Mouse (Mus musculus) ovary, postnatal 36 days (tissue): ENCODE measurements at regions not wholly inside any gene's neighbourhood (a gene's known extent, or its start where the extent isn't known, plus 50 kb on each side); places are given as distances from the start of the nearest gene placed in this dataset.

ENCODE experiments used
- DNase-seq: peaks from one replicate; pipeline ENCODE4 v3.0.0; 2022; ENCODE audit warnings: low spot score, mixed read lengths

GRCm38 (mm10) chr1:80030635-80031034, 169.7 kb upstream of the Serpine2 start:
- DNase-seq: no peak

GRCm38 (mm10) chr1:80030224-80030623, 169.2 kb upstream of the Serpine2 start:
- DNase-seq: no peak

GRCm38 (mm10) chr1:80025863-80026616, 165.1 kb upstream of the Serpine2 start:
- no peak for DNase-seq

GRCm38 (mm10) chr1:80023518-80024095, 162.6 kb upstream of the Serpine2 start:
- DNase-seq: no peak

GRCm38 (mm10) chr1:80021866-80022265, 160.9 kb upstream of the Serpine2 start:
- DNase-seq: no peak

GRCm38 (mm10) chr1:80018391-80019065, 157.5 kb upstream of the Serpine2 start:
- DNase-seq: peak; percentile 18

- DNase-seq: no peak
These were observed 154.5 kb upstream of the Serpine2 start for GRCm38 (mm10) chr1:80015474-80015873.

- no peak for DNase-seq
These were observed 153.6 kb upstream of the Serpine2 start for GRCm38 (mm10) chr1:80014586-80014985.

GRCm38 (mm10) chr1:80010724-80011123, 149.7 kb upstream of the Serpine2 start:
- no peak for DNase-seq

- DNase-seq: peak; percentile 72
These were observed 138.1 kb upstream of the Serpine2 start for GRCm38 (mm10) chr1:79999081-79999480.

GRCm38 (mm10) chr1:79997911-79998310, 136.9 kb upstream of the Serpine2 start:
- no peak for DNase-seq

- DNase-seq: no peak
These were observed 136.5 kb upstream of the Serpine2 start for GRCm38 (mm10) chr1:79997456-79997855.

- DNase-seq: no peak
These were observed 123.7 kb upstream of the Serpine2 start for GRCm38 (mm10) chr1:79984721-79985120.

GRCm38 (mm10) chr1:79982678-79983280, 121.8 kb upstream of the Serpine2 start:
- no peak for DNase-seq

GRCm38 (mm10) chr1:79979863-79980262, 118.9 kb upstream of the Serpine2 start:
- DNase-seq: no peak

- no peak for DNase-seq
These were observed 117.2 kb upstream of the Serpine2 start for GRCm38 (mm10) chr1:79978156-79978555.

- DNase-seq: no peak
These were observed 95.1 kb upstream of the Serpine2 start for GRCm38 (mm10) chr1:79956121-79956520.

- no peak for DNase-seq
These were observed 83.3 kb upstream of the Serpine2 start for GRCm38 (mm10) chr1:79944231-79944630.

GRCm38 (mm10) chr1:79932435-79932834, 71.5 kb upstream of the Serpine2 start:
- no peak for DNase-seq

- DNase-seq: no peak
These were observed 66.8 kb upstream of the Serpine2 start for GRCm38 (mm10) chr1:79927740-79928139.

- no peak for DNase-seq
These were observed 64.8 kb upstream of the Serpine2 start for GRCm38 (mm10) chr1:79925776-79926175.

- DNase-seq: peak; percentile 5
These were observed 60.9 kb upstream of the Serpine2 start for GRCm38 (mm10) chr1:79921890-79922289.

GRCm38 (mm10) chr1:79921333-79921732, 60.4 kb upstream of the Serpine2 start:
- DNase-seq: no peak
